Mouse (Mus musculus) C2C12 (cell line): ENCODE measurements at regions not wholly inside any gene's neighbourhood (a gene's known extent, or its start where the extent isn't known, plus 50 kb on each side); places are given as distances from the start of the nearest gene placed in this dataset.

Experiments used
- H3K27me3 ChIP-seq: one replicate; pipeline ENCODE4 v1.6.1; 2011; ENCODE audit not compliant: control insufficient read depth, insufficient read depth, insufficient read length
- H3K36me3 ChIP-seq: one replicate; pipeline ENCODE4 v1.6.1; 2011; ENCODE audit not compliant: control insufficient read depth, insufficient read depth
- H3K4me3 ChIP-seq: one replicate; pipeline ENCODE4 v1.5.1; 2011; ENCODE audit warnings: mild to moderate bottlenecking, control low read depth; ENCODE audit not compliant: poor library complexity, insufficient read depth, severe bottlenecking
- H3K79me2 ChIP-seq: one replicate; pipeline ENCODE4 v1.6.1; 2011; ENCODE audit not compliant: control insufficient read depth, insufficient read depth
- H3K79me3 ChIP-seq: one replicate; pipeline ENCODE4 v1.6.1; 2011; ENCODE audit warnings: low read depth, control low read depth
- H3ac ChIP-seq: one replicate; pipeline ENCODE3; 2011; ENCODE audit warnings: low read depth; ENCODE audit not compliant: control insufficient read depth, insufficient read length
- CEBPB ChIP-seq: IDR thresholded peaks from one replicate; pipeline ENCODE4 v1.6.1; 2011; ENCODE audit warnings: low read depth, mild to moderate bottlenecking, control low read depth, moderate library complexity
- CTCF ChIP-seq: IDR thresholded peaks from one replicate; pipeline ENCODE4 v1.5.1; 2011; ENCODE audit not compliant: control insufficient read depth, insufficient read depth, insufficient read length
- FOSL1 ChIP-seq: IDR thresholded peaks from one replicate; pipeline ENCODE4 v1.8.0; 2011; ENCODE audit warnings: mild to moderate bottlenecking, low read length; ENCODE audit not compliant: poor library complexity, insufficient read depth, severe bottlenecking
- MAX ChIP-seq: IDR thresholded peaks from one replicate; pipeline ENCODE4 v1.6.1; 2011; ENCODE audit warnings: mild to moderate bottlenecking, control low read depth
- MYOD1 ChIP-seq: IDR thresholded peaks from one replicate; pipeline ENCODE4 v1.6.1; 2011; ENCODE audit warnings: low read depth; ENCODE audit not compliant: control insufficient read depth, insufficient read length
- MYOG ChIP-seq: IDR thresholded peaks from one replicate; pipeline ENCODE4 v1.6.1; 2011; ENCODE audit not compliant: control insufficient read depth, insufficient read length; ENCODE audit errors: extremely low read depth
- USF1 ChIP-seq: IDR thresholded peaks from one replicate; pipeline ENCODE4 v1.6.1; 2011; ENCODE audit warnings: low read depth, mild to moderate bottlenecking, control low read depth, moderate library complexity

GRCm38 (mm10) chr10:16994526-16994925 is 728.5 kb upstream of the Cited2 start:
- Histone ChIP-seq H3ac (no peak overlapping the region), H3K27me3 (no peaks in the 10 kb centered on the region), H3K79me2 (no peaks in the 10 kb centered on the region), H3K36me3 (no peaks in the 10 kb centered on the region), H3K4me3 (no peak overlapping the region), H3K79me3 (no peaks in the 10 kb centered on the region)
- TF ChIP-seq MYOG: no peak
- TF ChIP-seq MYOD1: no peak
- TF ChIP-seq CTCF: no peak
- TF ChIP-seq FOSL1: no peak
- TF ChIP-seq USF1: no peak
- no peak for TF ChIP-seq CEBPB
- no peak for TF ChIP-seq MAX

GRCm38 (mm10) chr10:16995010-16995409 is 728.0 kb upstream of the Cited2 start:
- Histone ChIP-seq H3K36me3 (no peaks in the 10 kb centered on the region), H3K79me3 (no peaks in the 10 kb centered on the region), H3K4me3 (no peak overlapping the region), H3K27me3 (no peaks in the 10 kb centered on the region), H3K79me2 (no peaks in the 10 kb centered on the region), H3ac (no peak overlapping the region)
- no peak for TF ChIP-seq MAX
- TF ChIP-seq CEBPB: no peak
- TF ChIP-seq USF1: no peak
- no peak for TF ChIP-seq MYOG
- no peak for TF ChIP-seq CTCF
- no peak for TF ChIP-seq MYOD1
- TF ChIP-seq FOSL1: no peak

GRCm38 (mm10) chr10:16996820-16997466 is 726.1 kb upstream of the Cited2 start:
- TF ChIP-seq MYOD1 (no peak), USF1 (no peak), MYOG (no peak), MAX (no peak), CEBPB (peak; percentile 73)
- Histone ChIP-seq H3K79me2 (no peaks in the 10 kb centered on the region), H3K27me3 (no peaks in the 10 kb centered on the region), H3K79me3 (no peaks in the 10 kb centered on the region), H3K4me3 (no peak overlapping the region), H3K36me3 (no peaks in the 10 kb centered on the region), H3ac (no peak overlapping the region)

GRCm38 (mm10) chr10:17001320-17001719 is 721.7 kb upstream of the Cited2 start:
- TF ChIP-seq MYOD1 (no peak), CEBPB (no peak), FOSL1 (no peak), USF1 (no peak), MYOG (no peak), MAX (no peak), CTCF (no peak)
- no peaks in the 10 kb centered on the region for H3K79me2 ChIP-seq
- H3K27me3 ChIP-seq: no peaks in the 10 kb centered on the region

GRCm38 (mm10) chr10:17003123-17003849 is 719.7 kb upstream of the Cited2 start:
- Histone ChIP-seq H3K79me2 (no peaks in the 10 kb centered on the region), H3ac (no peak overlapping the region), H3K27me3 (no peaks in the 10 kb centered on the region), H3K4me3 (no peak overlapping the region), H3K36me3 (no peaks in the 10 kb centered on the region), H3K79me3 (no peaks in the 10 kb centered on the region)
- no peak for TF ChIP-seq MAX
- no peak for TF ChIP-seq CTCF
- TF ChIP-seq MYOD1: no peak
- no peak for TF ChIP-seq CEBPB
- no peak for TF ChIP-seq MYOG
- no peak for TF ChIP-seq FOSL1
- TF ChIP-seq USF1: no peak

More at GRCm38 (mm10) chr10:17001320-17001719, 721.7 kb upstream of the Cited2 start:
- H3K36me3 ChIP-seq: no peaks in the 10 kb centered on the region
- H3K79me3 ChIP-seq: no peaks in the 10 kb centered on the region
- no peak overlapping the region for H3K4me3 ChIP-seq
- H3ac ChIP-seq: no peak overlapping the region

GRCm38 (mm10) chr10:17008683-17009082 is 714.3 kb upstream of the Cited2 start:
- Histone ChIP-seq H3K27me3 (no peaks in the 10 kb centered on the region), H3ac (no peak overlapping the region), H3K36me3 (no peaks in the 10 kb centered on the region), H3K79me2 (no peaks in the 10 kb centered on the region), H3K4me3 (no peak overlapping the region), H3K79me3 (no peaks in the 10 kb centered on the region)
- TF ChIP-seq CTCF: no peak
- TF ChIP-seq MYOG: no peak
- no peak for TF ChIP-seq MYOD1
- TF ChIP-seq MAX: no peak
- TF ChIP-seq USF1: no peak
- TF ChIP-seq CEBPB: no peak
- TF ChIP-seq FOSL1: no peak
